Mouse (Mus musculus) gastrocnemius, adult 2 months (tissue): ENCODE measurements around the gene Fdx1l. TPM values are rescaled to one million over a fixed set of nuclear protein-coding genes. Genes with fewer than 3 reads are reported as not detected.

Source experiments
- DNase-seq: peaks from one replicate; pipeline ENCODE4 v3.0.0; 2022
- H3K27ac ChIP-seq: fragments of 200-600 bp; 2 replicates; pipeline ENCODE4 v1.8.1; 2022; ENCODE audit warnings: mild to moderate bottlenecking
- H3K4me3 ChIP-seq: fragments of 200-600 bp; 2 replicates; pipeline ENCODE4 v1.8.1; 2022; ENCODE audit warnings: mild to moderate bottlenecking, moderate library complexity
- CTCF ChIP-seq: fragments of 200-600 bp; IDR thresholded peaks from 2 replicates; pipeline ENCODE4 v1.8.1; 2022; ENCODE audit warnings: antibody characterized with exemption, mild to moderate bottlenecking, moderate library complexity
- intact Hi-C: fragments of 180-260 bp; cut with DNase I; formaldehyde crosslinking; loops from one replicate; pipeline ENCODE4 v1.15.1; 2025
- total RNA-seq, 2 experiments: library from RNA; stranded (reverse); gene quantifications; 2 replicates each; pipeline ENCODE4 v1.2.3; 2021

Gene Fdx1l
- total RNA-seq, 2 experiments from 2014 or later, result 39.0 to 49.0 TPM

- intact Hi-C loops, result loop anchor here (2.0 to 5.0 kb wide), 3 partner anchors 59 to 131 kb away; partner anchors contain the start of genes Gm38431 and Tyk2
- Histone ChIP-seq H3K27ac (peak within 1 kb of the TSS; percentile 84), H3K4me3 (peak within 1 kb of the TSS; percentile 83)
- DNase-seq, result peak; percentile 36
- no peak for TF ChIP-seq CTCF
Measured at GRCm38 (mm10) chr9:21031896-21032351, 41.5 kb downstream of the Fdx1l start, which contains the start of gene Icam5. Icam5 (plus strand) TSS chr9:21032073.

- H3K4me3 ChIP-seq, result peak overlapping the region; percentile 83
- peak overlapping the region; percentile 84 for H3K27ac ChIP-seq
- TF ChIP-seq CTCF, result no peak
- DNase-seq, result peak; percentile 78
- intact Hi-C loops, result loop anchor here (2.0 to 5.0 kb wide), 2 partner anchors 101 to 131 kb away; partner anchors contain the start of gene Tyk2
Measured at GRCm38 (mm10) chr9:21031251-21031895, 42.0 kb downstream of the Fdx1l start.

GRCm38 (mm10) chr9:21030781-21031250 lies 42.6 kb downstream of the Fdx1l start:
- DNase-seq, result peak; percentile 90
- intact Hi-C loops, result loop anchor here (2.0 to 5.0 kb wide), 2 partner anchors 101 to 130 kb away; partner anchors contain the start of gene Tyk2
- TF ChIP-seq CTCF, result peak; percentile 66
- H3K4me3 ChIP-seq, result peak overlapping the region; percentile 83
- H3K27ac ChIP-seq, result peak overlapping the region; percentile 84

GRCm38 (mm10) chr9:21030055-21030600 lies 43.3 kb downstream of the Fdx1l start:
- Histone ChIP-seq H3K4me3 (peak overlapping the region; percentile 83), H3K27ac (peak overlapping the region; percentile 84)
- no peak for TF ChIP-seq CTCF
- intact Hi-C loops, result loop anchor here (2.0 to 5.0 kb wide), 2 partner anchors 102 to 129 kb away; partner anchors contain the start of gene Tyk2
- peak; percentile 30 for DNase-seq

- intact Hi-C loops, result loop anchor here (2.0 to 5.0 kb wide), 3 partner anchors 27 to 129 kb away; partner anchors contain the start of genes Mrpl4 and Tyk2
- H3K27ac ChIP-seq, result peak within 1 kb of the TSS; percentile 84
Measured at GRCm38 (mm10) chr9:21029291-21030054, 43.9 kb downstream of the Fdx1l start, which contains the start of gene Icam4. Icam4 (plus strand) TSS chr9:21029373.

GRCm38 (mm10) chr9:21028560-21029110 lies 44.8 kb downstream of the Fdx1l start:
- Histone ChIP-seq H3K27ac (no peak overlapping the region), H3K4me3 (no peak overlapping the region)
- DNase-seq, result no peak
- no peak for TF ChIP-seq CTCF
- intact Hi-C loops, result loop anchor here (2.0 kb wide), 1 partner anchor 26 kb away; the partner anchor contains the start of gene Mrpl4

More at GRCm38 (mm10) chr9:21029291-21030054, 43.9 kb downstream of the Fdx1l start, which contains the start of gene Icam4:
- TF ChIP-seq CTCF, result peak; percentile 94; the same call in 1 of the 2 replicates
- DNase-seq, result peak; percentile 89
- peak within 1 kb of the TSS; percentile 83 for H3K4me3 ChIP-seq

GRCm38 (mm10) chr9:21027774-21028290 lies 45.6 kb downstream of the Fdx1l start:
- no peak for TF ChIP-seq CTCF
- H3K4me3 ChIP-seq, result no peak overlapping the region
- no peak for DNase-seq
- no peak overlapping the region for H3K27ac ChIP-seq
- intact Hi-C loops, result loop anchor here (2.0 kb wide), 1 partner anchor 25 kb away; the partner anchor contains the start of gene Mrpl4

GRCm38 (mm10) chr9:21026849-21027248 lies 46.6 kb downstream of the Fdx1l start:
- TF ChIP-seq CTCF, result no peak
- Histone ChIP-seq H3K4me3 (no peak overlapping the region), H3K27ac (no peak overlapping the region)
- no peak for DNase-seq
- intact Hi-C loops, result no loop called here

GRCm38 (mm10) chr9:21025258-21025810 lies 48.1 kb downstream of the Fdx1l start:
- DNase-seq, result no peak
- intact Hi-C loops, result no loop called here
- H3K27ac ChIP-seq, result no peak overlapping the region
- no peak for TF ChIP-seq CTCF
- no peak overlapping the region for H3K4me3 ChIP-seq

GRCm38 (mm10) chr9:21022726-21023125 lies 50.7 kb downstream of the Fdx1l start:
- TF ChIP-seq CTCF, result no peak
- no peak for DNase-seq
- Histone ChIP-seq H3K27ac (no peak overlapping the region), H3K4me3 (no peak overlapping the region)
- intact Hi-C loops, result no loop called here

GRCm38 (mm10) chr9:21022288-21022687 lies 51.1 kb downstream of the Fdx1l start:
- intact Hi-C loops, result no loop called here
- Histone ChIP-seq H3K27ac (no peak overlapping the region), H3K4me3 (no peak overlapping the region)
- TF ChIP-seq CTCF, result no peak
- DNase-seq, result no peak
